Mouse (Mus musculus) neural tube, embryonic 13.5 days (tissue): ENCODE data around the gene Prkcb. TPM values are rescaled to one million over a fixed set of nuclear protein-coding genes. Genes with fewer than 3 reads are reported as not detected.

ENCODE experiments used
- ATAC-seq: fragments of 200-750 bp; cut with Nextera tagmentation; 2 replicates; pipeline ENCODE4 v1.8.0; 2017; ENCODE audit warnings: low read depth, mild to moderate bottlenecking, moderate TSS enrichment, moderate library complexity
- H3K27ac ChIP-seq: fragments of 300-500 bp; sonication (generic); replicated peaks from 2 replicates; pipeline ENCODE4 v1.5.1; 2015; ENCODE audit warnings: moderate library complexity, mild to moderate bottlenecking, inconsistent platforms
- H3K27me3 ChIP-seq: fragments of 300-500 bp; sonication (generic); 2 replicates; pipeline ENCODE4 v1.6.1; 2015; ENCODE audit warnings: mild to moderate bottlenecking, inconsistent platforms
- H3K36me3 ChIP-seq: fragments of 300-500 bp; sonication (generic); 2 replicates; pipeline ENCODE4 v1.6.1; 2015; ENCODE audit warnings: mild to moderate bottlenecking, inconsistent platforms
- H3K4me1 ChIP-seq: fragments of 300-500 bp; sonication (generic); replicated peaks from 2 replicates; pipeline ENCODE4 v1.6.1; 2015; ENCODE audit warnings: inconsistent platforms
- H3K4me2 ChIP-seq: fragments of 300-500 bp; sonication (generic); 2 replicates; pipeline ENCODE4 v1.6.1; 2015; ENCODE audit warnings: inconsistent platforms, mild to moderate bottlenecking, moderate library complexity
- H3K4me3 ChIP-seq: fragments of 300-500 bp; sonication (generic); 2 replicates; pipeline ENCODE4 v1.5.1; 2015; ENCODE audit warnings: mild to moderate bottlenecking, inconsistent platforms
- H3K9ac ChIP-seq: fragments of 300-500 bp; sonication (generic); 2 replicates; pipeline ENCODE4 v1.6.1; 2015; ENCODE audit warnings: moderate library complexity, mild to moderate bottlenecking, inconsistent platforms
- H3K9me3 ChIP-seq: fragments of 300-500 bp; sonication (generic); 2 replicates; pipeline ENCODE4 v1.6.1; 2016; ENCODE audit warnings: inconsistent platforms
- whole genome bisulfite sequencing: fragments of 180-500 bp; shearing (Covaris S2); methylation state at CpG from one replicate; pipeline ENCODE4 v1.1.7; 2015; 5-methylcytosine and 5-hydroxymethylcytosine counted together
- polyA plus RNA-seq: library from polyadenylated mRNA; unstranded; fragments of >200 nt; fragmentation: Nextera tagmentation; extraction: Ambion mirVana; gene quantifications from 2 replicates; pipeline ENCODE4 v1.2.1, GENCODE M21; 2015

Gene Prkcb
- polyA plus RNA-seq, 1 experiment from 2014 or later, result 52.9 TPM

DNA sequence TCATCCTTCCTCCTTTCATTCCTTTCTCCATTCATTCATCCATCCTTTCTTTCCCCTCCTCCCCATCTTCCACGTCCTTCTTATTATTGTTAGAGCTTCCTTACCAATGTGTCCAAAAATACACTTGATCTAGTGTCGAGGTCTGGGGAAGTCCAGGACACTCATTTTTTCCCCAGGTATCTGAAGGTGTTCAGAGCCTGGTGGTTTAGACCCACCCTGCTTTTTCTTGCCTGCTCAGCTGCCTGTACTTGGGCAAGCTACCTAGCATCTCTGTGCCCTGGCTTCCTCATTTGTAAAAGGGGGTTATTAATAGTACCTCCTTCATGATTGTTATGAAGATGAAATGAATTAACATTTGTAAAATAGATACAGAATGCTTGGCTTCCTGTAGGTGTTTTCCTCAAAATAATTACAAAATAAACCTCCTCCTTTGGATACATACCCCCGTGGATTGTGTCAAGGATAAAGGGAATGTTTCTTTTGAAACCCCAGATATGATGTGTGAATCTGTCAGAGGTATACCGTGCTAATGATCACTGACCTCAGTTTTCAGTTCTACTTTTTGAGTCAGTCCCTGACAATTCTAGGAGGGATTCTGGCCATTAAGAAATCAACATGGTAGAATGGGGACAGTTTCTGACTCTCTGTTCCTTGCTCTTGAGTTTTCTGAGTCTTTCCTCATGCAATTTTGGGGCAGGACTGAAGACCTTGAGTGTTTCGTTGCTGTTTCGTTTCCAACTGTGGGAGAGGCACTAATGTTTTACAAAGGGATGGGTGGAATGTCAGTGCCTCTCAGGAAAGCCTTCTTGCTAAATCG lies 106.8 kb downstream of the Prkcb start:
- 75% methylated on average over 7 of the region's 7 CpGs for WGBS

DNA sequence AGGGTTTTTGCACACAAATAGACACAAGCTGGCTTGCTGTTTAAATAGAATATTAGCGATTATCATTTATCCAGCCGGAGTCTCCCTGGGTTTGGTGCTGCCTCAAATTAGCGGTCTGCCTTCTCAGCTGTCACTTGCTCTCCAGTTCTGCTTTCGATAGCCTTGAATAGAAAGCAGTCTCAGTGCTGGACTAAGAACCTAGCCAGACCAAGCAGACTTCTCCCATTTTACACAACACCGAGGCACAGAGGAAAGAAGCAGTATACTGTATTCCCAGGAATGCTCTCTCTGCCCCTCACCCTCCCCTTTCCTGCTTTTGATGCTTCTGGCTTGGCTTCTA lies 107.4 kb downstream of the Prkcb start:
- Histone ChIP-seq H3K36me3 (no peaks in the 10 kb centered on the region), H3K4me2 (no peak overlapping the region), H3K4me3 (no peak overlapping the region), H3K9me3 (no peaks in the 10 kb centered on the region), H3K4me1 (peaks cover under 1% of the 10 kb centered on the region; the same call in 1 of the 2 replicates), H3K27me3 (no peaks in the 10 kb centered on the region), H3K27ac (no peak overlapping the region), H3K9ac (no peak overlapping the region)
- WGBS, result 86% methylated on average over 5 of the region's 5 CpGs
- ATAC-seq, result no peak

More for the DNA sequence above, 106.8 kb downstream of the Prkcb start:
- Histone ChIP-seq H3K36me3 (no peaks in the 10 kb centered on the region), H3K27ac (no peak overlapping the region), H3K9me3 (no peaks in the 10 kb centered on the region), H3K4me3 (no peak overlapping the region), H3K27me3 (no peaks in the 10 kb centered on the region), H3K9ac (no peak overlapping the region), H3K4me1 (peaks cover 7% of the 10 kb centered on the region), H3K4me2 (no peak overlapping the region)
- ATAC-seq, result no peak

- H3K36me3 ChIP-seq, result no peaks in the 10 kb centered on the region
- ATAC-seq, result no peak
- 93% methylated on average over 3 of the region's 3 CpGs for WGBS
- no peaks in the 10 kb centered on the region for H3K9me3 ChIP-seq
- no peak overlapping the region for H3K4me3 ChIP-seq
- no peak overlapping the region for H3K4me2 ChIP-seq
- H3K4me1 ChIP-seq, result no peaks in the 10 kb centered on the region
- no peak overlapping the region for H3K27ac ChIP-seq
- no peak overlapping the region for H3K9ac ChIP-seq
- no peaks in the 10 kb centered on the region for H3K27me3 ChIP-seq
Measured at GRCm38 (mm10) chr7:122397699-122398098, 109.1 kb downstream of the Prkcb start.

- Histone ChIP-seq H3K4me2 (no peak overlapping the region), H3K27ac (no peak overlapping the region), H3K4me1 (peaks cover 28% of the 10 kb centered on the region), H3K9ac (no peak overlapping the region), H3K36me3 (no peaks in the 10 kb centered on the region), H3K9me3 (no peaks in the 10 kb centered on the region), H3K4me3 (no peak overlapping the region), H3K27me3 (no peaks in the 10 kb centered on the region)
- no peak for ATAC-seq
- 88% methylated on average over 7 of the region's 7 CpGs for WGBS
Measured at GRCm38 (mm10) chr7:122402041-122402440, 113.5 kb downstream of the Prkcb start.

GRCm38 (mm10) chr7:122403343-122403742 lies 114.8 kb downstream of the Prkcb start:
- WGBS, result 88% methylated on average over 4 of the region's 4 CpGs
- H3K27ac ChIP-seq, result no peak overlapping the region

GRCm38 (mm10) chr7:122404571-122405393 lies 116.2 kb downstream of the Prkcb start:
- H3K27ac ChIP-seq, result peak overlapping the region; percentile 78
- ATAC-seq, result peak; percentile 90
- peak overlapping the region; percentile 50 for H3K9ac ChIP-seq
- H3K4me2 ChIP-seq, result peak overlapping the region; percentile 45
- no peaks in the 10 kb centered on the region for H3K27me3 ChIP-seq
- H3K4me3 ChIP-seq, result peak overlapping the region; percentile 6; the same call in 1 of the 2 replicates
- peaks cover 28% of the 10 kb centered on the region for H3K4me1 ChIP-seq
- no peaks in the 10 kb centered on the region for H3K36me3 ChIP-seq
- no peaks in the 10 kb centered on the region for H3K9me3 ChIP-seq
- WGBS, result 2% methylated on average over 21 of the region's 21 CpGs

More at GRCm38 (mm10) chr7:122403343-122403742, 114.8 kb downstream of the Prkcb start:
- Histone ChIP-seq H3K27me3 (no peaks in the 10 kb centered on the region), H3K4me3 (no peak overlapping the region), H3K9ac (no peak overlapping the region), H3K4me2 (no peak overlapping the region), H3K4me1 (peaks cover 28% of the 10 kb centered on the region), H3K9me3 (no peaks in the 10 kb centered on the region), H3K36me3 (no peaks in the 10 kb centered on the region)
- ATAC-seq, result no peak

- H3K4me1 ChIP-seq, result peaks cover 28% of the 10 kb centered on the region
- H3K27ac ChIP-seq, result no peak overlapping the region
- ATAC-seq, result no peak
- H3K9me3 ChIP-seq, result no peaks in the 10 kb centered on the region
- H3K27me3 ChIP-seq, result no peaks in the 10 kb centered on the region
- no peak overlapping the region for H3K4me2 ChIP-seq
- no peak overlapping the region for H3K4me3 ChIP-seq
- 60% methylated on average over 13 of the region's 13 CpGs for WGBS
- H3K36me3 ChIP-seq, result no peaks in the 10 kb centered on the region
- H3K9ac ChIP-seq, result no peak overlapping the region
Measured at GRCm38 (mm10) chr7:122406625-122407024, 118.1 kb downstream of the Prkcb start.

DNA sequence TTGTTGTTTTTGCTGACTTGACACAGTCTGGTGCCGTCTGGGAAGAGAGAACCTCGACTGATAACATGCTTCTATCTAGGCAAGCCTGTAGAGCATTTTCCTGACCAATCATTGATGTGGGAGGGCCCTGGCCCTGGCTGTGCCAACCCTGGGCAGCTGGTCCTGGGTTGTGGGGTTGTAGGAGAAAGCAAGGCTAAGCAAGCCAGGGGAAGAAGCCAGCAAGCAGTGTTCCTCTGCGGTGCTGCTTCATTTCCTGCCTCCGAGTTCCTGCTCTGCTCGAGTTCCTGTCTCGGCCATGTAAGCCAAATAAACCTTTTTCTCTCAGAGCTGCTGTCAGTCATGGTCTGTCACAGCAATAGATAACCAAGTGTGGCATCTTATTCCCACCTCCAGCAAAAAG lies 121.4 kb downstream of the Prkcb start:
- no peak overlapping the region for H3K4me2 ChIP-seq
- H3K9ac ChIP-seq, result no peak overlapping the region
- H3K36me3 ChIP-seq, result no peaks in the 10 kb centered on the region
- WGBS, result 81% methylated on average over 6 of the region's 6 CpGs
- no peak overlapping the region for H3K27ac ChIP-seq
- no peaks in the 10 kb centered on the region for H3K27me3 ChIP-seq
- ATAC-seq, result no peak
- H3K9me3 ChIP-seq, result no peaks in the 10 kb centered on the region
- peaks cover 11% of the 10 kb centered on the region for H3K4me1 ChIP-seq
- no peak overlapping the region for H3K4me3 ChIP-seq

DNA sequence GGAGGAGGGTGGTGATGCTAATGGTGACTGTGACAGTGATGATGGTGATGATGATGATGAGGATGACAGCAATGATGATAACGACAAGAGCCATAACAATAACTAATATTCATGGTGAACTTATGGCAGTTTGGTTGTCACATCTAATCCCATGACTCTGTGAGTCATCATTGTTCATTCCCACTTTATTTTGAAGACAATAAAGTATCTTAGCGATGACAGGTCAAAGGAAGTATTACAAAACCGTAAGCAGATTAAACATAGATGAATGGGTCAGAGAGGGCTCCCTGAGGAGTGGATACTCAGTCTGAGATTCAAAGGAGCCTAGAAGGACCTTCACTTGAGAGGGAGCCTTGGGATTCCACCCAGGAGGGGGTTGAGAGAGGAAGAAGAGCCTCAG lies 122.3 kb downstream of the Prkcb start:
- Histone ChIP-seq H3K9me3 (no peaks in the 10 kb centered on the region), H3K27ac (no peak overlapping the region), H3K4me1 (peaks cover 14% of the 10 kb centered on the region), H3K4me2 (no peak overlapping the region), H3K9ac (no peak overlapping the region), H3K36me3 (no peaks in the 10 kb centered on the region), H3K4me3 (no peak overlapping the region), H3K27me3 (no peaks in the 10 kb centered on the region)
- ATAC-seq, result no peak
- 89% methylated on average over 3 of the region's 3 CpGs for WGBS

DNA sequence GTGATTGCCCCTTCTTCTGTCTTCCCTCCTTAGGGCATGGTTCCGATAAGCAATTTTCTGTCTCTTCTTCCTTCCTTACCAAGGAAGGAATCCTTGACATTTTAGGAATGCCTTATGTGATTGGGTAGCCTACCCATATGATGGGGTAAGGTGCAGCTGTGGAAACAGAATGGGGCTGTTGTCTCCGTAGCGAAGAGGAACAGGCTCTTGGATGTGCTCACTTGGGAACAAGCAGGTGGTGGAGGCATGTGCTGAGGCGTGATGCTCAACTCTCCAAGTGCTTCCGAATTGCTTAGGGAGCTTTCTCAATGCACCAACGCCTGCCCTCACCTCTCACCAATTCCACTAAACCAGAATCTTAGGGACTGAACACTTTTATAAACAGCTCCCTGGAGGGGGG lies 124.7 kb downstream of the Prkcb start:
- ATAC-seq, result no peak

GRCm38 (mm10) chr7:122414146-122414545 lies 125.6 kb downstream of the Prkcb start:
- Histone ChIP-seq H3K4me3 (no peak overlapping the region), H3K4me1 (peaks cover 13% of the 10 kb centered on the region), H3K4me2 (no peak overlapping the region), H3K9me3 (no peaks in the 10 kb centered on the region), H3K9ac (no peak overlapping the region), H3K27me3 (no peaks in the 10 kb centered on the region), H3K36me3 (no peaks in the 10 kb centered on the region), H3K27ac (no peak overlapping the region)
- WGBS, result 89% methylated on average over 10 of the region's 10 CpGs
- no peak for ATAC-seq

More for the DNA sequence above, 124.7 kb downstream of the Prkcb start:
- Histone ChIP-seq H3K9me3 (no peaks in the 10 kb centered on the region), H3K4me1 (peaks cover 13% of the 10 kb centered on the region), H3K4me2 (no peak overlapping the region), H3K27ac (no peak overlapping the region), H3K4me3 (no peak overlapping the region), H3K36me3 (no peaks in the 10 kb centered on the region), H3K9ac (no peak overlapping the region), H3K27me3 (no peaks in the 10 kb centered on the region)
- 80% methylated on average over 6 of the region's 6 CpGs for WGBS

- no peak for ATAC-seq
- no peak overlapping the region for H3K27ac ChIP-seq
- no peaks in the 10 kb centered on the region for H3K27me3 ChIP-seq
- peaks cover 13% of the 10 kb centered on the region for H3K4me1 ChIP-seq
- no peak overlapping the region for H3K4me3 ChIP-seq
- no peak overlapping the region for H3K4me2 ChIP-seq
- H3K36me3 ChIP-seq, result no peaks in the 10 kb centered on the region
- no peak overlapping the region for H3K9ac ChIP-seq
- no peaks in the 10 kb centered on the region for H3K9me3 ChIP-seq
- 88% methylated on average over 6 of the region's 6 CpGs for WGBS
Measured at GRCm38 (mm10) chr7:122414608-122415007, 126.1 kb downstream of the Prkcb start.
